Mouse (Mus musculus): ENCODE results near the gene Lgmn.

GRCm38 (mm10) chr12:102382180-102382579 lies 57.4 kb downstream of the Lgmn start:
- no peak for TF ChIP-seq E2F4 (IDR thresholded peaks at IDR 0.05; ENCODE audit: borderline replicate concordance, low read depth, low read length)
- TF ChIP-seq POLR2A (IDR thresholded peaks at IDR 0.05; ENCODE audit: control insufficient read depth in 1 of 2, insufficient read depth in 1 of 2, low read depth in 1 of 2, low read length in 2 of 2, poor library complexity in 1 of 2), result no peak
- no peak for TF ChIP-seq NELFE (IDR thresholded peaks at IDR 0.05; ENCODE audit: low read depth, low read length)
- TF ChIP-seq GATA1 (IDR thresholded peaks at IDR 0.05; ENCODE audit: low read depth, low read length), result no peak
- no peak for TF ChIP-seq CTCF (IDR thresholded peaks at IDR 0.05 in 2 of 3, conservative IDR thresholded peaks at IDR 0.05 in 1 of 3; ENCODE audit: control insufficient read depth in 1 of 3, insufficient read depth in 1 of 3, low read depth in 2 of 3, low read length in 3 of 3, poor library complexity in 1 of 3, severe bottlenecking in 1 of 3)
- TF ChIP-seq EP300 (IDR thresholded peaks at IDR 0.05; ENCODE audit: low read depth in 1 of 2, low read length in 2 of 2), result no peak
- TF ChIP-seq MEF2A (IDR thresholded peaks at IDR 0.05; ENCODE audit: extremely low read depth, insufficient replicate concordance, low read depth, low read length, poor library complexity, severe bottlenecking), result no peak

All from MEL (cell line).